Mouse (Mus musculus) retina, postnatal 7 days (tissue): ENCODE measurements around the gene Borcs6.
A peak's percentile ranks its signal among the peaks of the same experiment; 100 is the strongest.

Experiments
- DNase-seq: peaks from one replicate; pipeline ENCODE4 v3.0.0-alpha.2; 2012; ENCODE audit warnings: low read depth, low spot score

Gene Borcs6

GRCm38 (mm10) chr11:69048151-69048550 lies 11.4 kb upstream of the Borcs6 start:
- no peak for DNase-seq

- DNase-seq = no peak
Measured at GRCm38 (mm10) chr11:69050748-69051147, 8.8 kb upstream of the Borcs6 start.

GRCm38 (mm10) chr11:69051771-69052170 lies 7.7 kb upstream of the Borcs6 start:
- DNase-seq = no peak

- DNase-seq = no peak
Measured at GRCm38 (mm10) chr11:69052824-69053421, 6.6 kb upstream of the Borcs6 start.

- DNase-seq = no peak
Measured at GRCm38 (mm10) chr11:69053848-69054247, 5.7 kb upstream of the Borcs6 start.

- DNase-seq = no peak
Measured at GRCm38 (mm10) chr11:69058265-69058664, 1.3 kb upstream of the Borcs6 start.

- no peak for DNase-seq
Measured at GRCm38 (mm10) chr11:69058729-69059356, 674 bp upstream of the Borcs6 start.

GRCm38 (mm10) chr11:69059975-69060411 lies 476 bp downstream of the Borcs6 start:
- DNase-seq = no peak

GRCm38 (mm10) chr11:69060448-69061254 lies 1.1 kb downstream of the Borcs6 start:
- DNase-seq = no peak

- no peak for DNase-seq
Measured at GRCm38 (mm10) chr11:69061255-69061912, 1.9 kb downstream of the Borcs6 start.

GRCm38 (mm10) chr11:69062194-69062760 lies 2.8 kb downstream of the Borcs6 start:
- DNase-seq = peak; percentile 46

GRCm38 (mm10) chr11:69062761-69063224 lies 3.3 kb downstream of the Borcs6 start:
- DNase-seq = peak; percentile 85

GRCm38 (mm10) chr11:69063413-69064201 lies 4.1 kb downstream of the Borcs6 start:
- DNase-seq = peak; percentile 65

GRCm38 (mm10) chr11:69064259-69065133 lies 5.0 kb downstream of the Borcs6 start:
- DNase-seq = no peak

- no peak for DNase-seq
Measured at GRCm38 (mm10) chr11:69065394-69065925, 5.9 kb downstream of the Borcs6 start.

- no peak for DNase-seq
Measured at GRCm38 (mm10) chr11:69066163-69066861, 6.8 kb downstream of the Borcs6 start.

- DNase-seq = peak; percentile 81
Measured at GRCm38 (mm10) chr11:69066956-69067355, 7.4 kb downstream of the Borcs6 start.

GRCm38 (mm10) chr11:69067601-69068000 lies 8.1 kb downstream of the Borcs6 start:
- no peak for DNase-seq

GRCm38 (mm10) chr11:69070093-69070492 lies 10.6 kb downstream of the Borcs6 start:
- no peak for DNase-seq
